Mouse (Mus musculus) ES-E14 (cell line): ENCODE measurements around the gene Gba2.

Experiments
- HCFC1 ChIP-seq: IDR thresholded peaks from 2 replicates; pipeline ENCODE4 v1.6.1; 2012; ENCODE audit warnings: low read length, inconsistent platforms, borderline replicate concordance; ENCODE audit not compliant: insufficient read depth
- ZNF384 ChIP-seq: IDR thresholded peaks from 2 replicates; pipeline ENCODE4 v1.6.1; 2012; ENCODE audit warnings: low read depth, low read length, inconsistent platforms

DNA sequence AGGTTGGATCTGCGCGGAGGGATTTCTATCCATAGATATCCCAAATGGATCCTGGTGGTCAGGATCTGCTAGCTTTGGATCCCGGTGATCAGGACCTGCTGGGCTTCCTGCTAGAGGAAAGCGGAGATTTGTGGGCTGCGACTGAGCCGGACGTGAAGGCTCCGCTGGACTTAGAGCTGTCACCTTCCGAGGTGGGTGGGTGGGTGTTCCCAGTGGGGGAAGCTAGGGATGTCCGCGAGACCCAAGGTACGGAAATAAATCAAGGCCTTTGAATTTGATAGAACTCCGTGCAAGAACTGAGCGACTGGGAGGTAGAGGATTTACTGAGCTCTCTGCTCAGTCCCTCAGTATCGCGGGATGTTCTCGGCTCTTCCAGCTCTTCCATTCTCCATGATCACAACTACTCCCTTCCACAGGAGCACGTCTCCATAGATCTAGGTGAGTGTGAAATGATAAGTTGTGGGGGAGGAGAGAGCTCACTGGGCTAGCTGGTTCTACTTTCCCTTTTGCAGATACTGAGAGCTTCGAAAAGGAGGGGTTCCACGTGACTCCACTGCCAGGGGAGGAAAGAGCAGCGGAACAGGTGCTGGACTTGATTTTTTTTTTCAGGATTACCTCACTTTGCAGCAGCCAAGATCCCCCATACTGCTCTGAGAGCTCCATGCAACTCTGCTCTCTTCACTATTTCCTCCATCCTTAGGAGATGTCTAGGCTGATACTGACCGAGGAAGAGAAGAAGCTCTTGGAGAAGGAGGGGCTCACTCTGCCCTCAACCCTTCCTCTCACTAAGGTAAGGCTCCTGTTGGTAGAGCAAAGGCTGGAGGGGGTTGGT, 15.7 kb downstream of the Gba2 start:
- TF ChIP-seq ZNF384 (no peak), HCFC1 (no peak)
